In genomic region chr8:123097216-123097615, GRCm38 (mm10) we compare ENCODE assay signal across 17 mouse cellular contexts. TPM values are rescaled to one million over a fixed set of nuclear protein-coding genes. Genes with fewer than 3 reads are reported as not detected.
DNase-seq lines count a peak whose midpoint lies in the region; ATAC-seq and TF ChIP-seq lines count a peak whose summit lies in the region.
"Had no signal": no experiment of that assay in that cellular context is flagged by ENCODE, and none has a peak within 500 bp of the region (broad histone marks: within the 10 kb centered on the region; RNA-seq: fewer than 3 reads in every experiment).

No protein-coding gene starts in this region.

- no peak for ATAC-seq in embryonic facial prominence, embryonic 13.5 days (ENCODE audit: insufficient number of reproducible peaks, insufficient read depth, low FRiP score, low TSS enrichment, low read depth)
- ATAC-seq in intestine, embryonic 16.5 days: no peak
- ATAC-seq in intestine, postnatal 0 days: no peak
- no peak for ATAC-seq in liver, postnatal 0 days
- ATAC-seq: liver, embryonic 12.5 days; Patski had no signal

- no peak for DNase-seq in embryonic facial prominence, embryonic 10.5 days (ENCODE audit: low spot score)
- no peak for DNase-seq in left cerebral cortex, adult 2 months (ENCODE audit: extremely low spot score in 1 of 2, low spot score in 2 of 2)
- no peak for DNase-seq in left cerebral cortex, adult 8-10 months (ENCODE audit: low spot score in 2 of 2)
- DNase-seq in brain, adult 2 months (ENCODE audit: low read depth, low spot score): peak; percentile 49
- no peak for DNase-seq in liver, postnatal 0 days
- DNase-seq: adrenal gland, postnatal 10 days; heart, adult 11 months; lung, embryonic 14.5 days had no signal

- intact Hi-C loops in left cerebral cortex, adult 2 months (cut with DNase I): no loop called here

- no peak for TF ChIP-seq CTCF in intestine, postnatal 0 days (IDR thresholded peaks at IDR 0.05; ENCODE audit: low read depth)
- TF ChIP-seq CTCF in left cerebral cortex, adult 2 months (IDR thresholded peaks at IDR 0.05): no peak
- no peak for TF ChIP-seq CTCF in liver, postnatal 0 days (IDR thresholded peaks at IDR 0.05; ENCODE audit: low read depth)

- 0 out of 2 replicates have a peak overlapping the region, but pooled peaks have one; percentile 12 for H3K9ac ChIP-seq in embryonic facial prominence, embryonic 13.5 days
- H3K9ac ChIP-seq in intestine, embryonic 16.5 days (ENCODE audit: low read depth, low read length): no peak overlapping the region
- H3K9ac ChIP-seq in intestine, postnatal 0 days (ENCODE audit: low read depth, low read length): no peak overlapping the region
- no peak overlapping the region for H3K9ac ChIP-seq in liver, postnatal 0 days (replicated peaks)
- H3K9ac ChIP-seq: embryonic facial prominence, embryonic 12.5 days; heart, embryonic 12.5 days; limb, embryonic 12.5 days; liver, embryonic 12.5 days; lung, embryonic 14.5 days; neural tube, embryonic 12.5 days had no signal

- TF ChIP-seq EP300 in liver, postnatal 0 days (IDR thresholded peaks at IDR 0.05; ENCODE audit: low read depth): no peak

- H3K9me3 ChIP-seq in embryonic facial prominence, embryonic 13.5 days: no peaks in the 10 kb centered on the region
- H3K9me3 ChIP-seq in embryonic facial prominence, embryonic 10.5 days: no peaks in the 10 kb centered on the region
- no peaks in the 10 kb centered on the region for H3K9me3 ChIP-seq in intestine, embryonic 16.5 days (ENCODE audit: control insufficient read depth, low read length)
- no peaks in the 10 kb centered on the region for H3K9me3 ChIP-seq in intestine, postnatal 0 days (ENCODE audit: control insufficient read depth)
- H3K9me3 ChIP-seq in liver, postnatal 0 days (ENCODE audit: low read length): no peaks in the 10 kb centered on the region
- H3K9me3 ChIP-seq: embryonic facial prominence, embryonic 12.5 days; heart, embryonic 12.5 days; limb, embryonic 12.5 days; liver, embryonic 12.5 days; neural tube, embryonic 12.5 days had no signal

- no peak overlapping the region for H3K4me3 ChIP-seq in embryonic facial prominence, embryonic 13.5 days
- H3K4me3 ChIP-seq in embryonic facial prominence, embryonic 10.5 days: no peak overlapping the region
- H3K4me3 ChIP-seq in intestine, embryonic 16.5 days (ENCODE audit: low read length): no peak overlapping the region
- no peak overlapping the region for H3K4me3 ChIP-seq in intestine, postnatal 0 days (ENCODE audit: low read depth, low read length)
- no peak overlapping the region for H3K4me3 ChIP-seq in left cerebral cortex, adult 2 months
- H3K4me3 ChIP-seq in liver, postnatal 0 days (ENCODE audit: low read depth, low read length): no peak overlapping the region
- H3K4me3 ChIP-seq: embryonic facial prominence, embryonic 12.5 days; heart, embryonic 12.5 days; limb, embryonic 12.5 days; liver, embryonic 12.5 days; neural tube, embryonic 12.5 days had no signal

- H3K27me3 ChIP-seq in embryonic facial prominence, embryonic 13.5 days: no peaks in the 10 kb centered on the region
- no peaks in the 10 kb centered on the region for H3K27me3 ChIP-seq in embryonic facial prominence, embryonic 10.5 days (replicated peaks; ENCODE audit: low read depth, poor library complexity, severe bottlenecking)
- H3K27me3 ChIP-seq in intestine, embryonic 16.5 days (replicated peaks; ENCODE audit: control insufficient read depth, insufficient read depth, low read length): no peaks in the 10 kb centered on the region
- no peaks in the 10 kb centered on the region for H3K27me3 ChIP-seq in intestine, postnatal 0 days (replicated peaks; ENCODE audit: control insufficient read depth, insufficient read depth, low read length)
- H3K27me3 ChIP-seq in liver, postnatal 0 days (ENCODE audit: insufficient read depth, low read length): no peaks in the 10 kb centered on the region
- H3K27me3 ChIP-seq: embryonic facial prominence, embryonic 12.5 days; heart, embryonic 12.5 days; limb, embryonic 12.5 days; liver, embryonic 12.5 days; neural tube, embryonic 12.5 days; Patski had no signal

- H3K36me3 ChIP-seq in embryonic facial prominence, embryonic 13.5 days: peaks cover 52% of the 10 kb centered on the region
- H3K36me3 ChIP-seq in embryonic facial prominence, embryonic 10.5 days (replicated peaks): peaks cover 60% of the 10 kb centered on the region
- peaks cover 6% of the 10 kb centered on the region for H3K36me3 ChIP-seq in intestine, embryonic 16.5 days (ENCODE audit: control insufficient read depth, insufficient read depth, low read length)
- peaks cover 47% of the 10 kb centered on the region for H3K36me3 ChIP-seq in intestine, postnatal 0 days (ENCODE audit: control insufficient read depth, insufficient read depth)
- H3K36me3 ChIP-seq in liver, postnatal 0 days (replicated peaks; ENCODE audit: insufficient read depth, low read length): peaks cover 23% of the 10 kb centered on the region

- no peak overlapping the region for H3K27ac ChIP-seq in embryonic facial prominence, embryonic 13.5 days
- no peak overlapping the region for H3K27ac ChIP-seq in embryonic facial prominence, embryonic 10.5 days (replicated peaks)
- peak overlapping the region; percentile 6; the same call in 1 of the 2 replicates for H3K27ac ChIP-seq in intestine, embryonic 16.5 days (ENCODE audit: low read length)
- no peak overlapping the region for H3K27ac ChIP-seq in intestine, postnatal 0 days (ENCODE audit: low read depth, low read length)
- peak overlapping the region; percentile 28; the same call in 1 of the 2 replicates for H3K27ac ChIP-seq in left cerebral cortex, adult 2 months
- H3K27ac ChIP-seq in liver, postnatal 0 days (ENCODE audit: low read depth): no peak overlapping the region
- H3K27ac ChIP-seq: embryonic facial prominence, embryonic 12.5 days; limb, embryonic 12.5 days; liver, embryonic 12.5 days; neural tube, embryonic 12.5 days had no signal

- H3K4me1 ChIP-seq in embryonic facial prominence, embryonic 13.5 days: peaks cover 14% of the 10 kb centered on the region
- H3K4me1 ChIP-seq in embryonic facial prominence, embryonic 10.5 days: peaks cover 9% of the 10 kb centered on the region
- no peaks in the 10 kb centered on the region for H3K4me1 ChIP-seq in intestine, embryonic 16.5 days (ENCODE audit: control insufficient read depth, insufficient read depth, low read length)
- no peaks in the 10 kb centered on the region for H3K4me1 ChIP-seq in intestine, postnatal 0 days (replicated peaks; ENCODE audit: control insufficient read depth, insufficient read depth, low read length)
- H3K4me1 ChIP-seq in liver, postnatal 0 days (ENCODE audit: insufficient read depth): peaks cover 4% of the 10 kb centered on the region
- H3K4me1 ChIP-seq: embryonic facial prominence, embryonic 12.5 days; neural tube, embryonic 12.5 days had no signal

- 89% methylated on average over 11 of the region's 11 CpGs for WGBS in embryonic facial prominence, embryonic 13.5 days
- 90% methylated on average over 11 of the region's 11 CpGs for WGBS in embryonic facial prominence, embryonic 10.5 days
- 86% methylated on average over 11 of the region's 11 CpGs for WGBS in intestine, embryonic 16.5 days
- 80% methylated on average over 11 of the region's 11 CpGs for WGBS in intestine, postnatal 0 days
- WGBS in liver, postnatal 0 days (ENCODE audit: insufficient replicate concordance): 87% methylated on average over 11 of the region's 11 CpGs

- no peak overlapping the region for H3K4me2 ChIP-seq in embryonic facial prominence, embryonic 13.5 days
- no peak overlapping the region for H3K4me2 ChIP-seq in intestine, embryonic 16.5 days (ENCODE audit: low read depth, low read length)
- H3K4me2 ChIP-seq in intestine, postnatal 0 days (replicated peaks; ENCODE audit: low read depth): no peak overlapping the region
- no peak overlapping the region for H3K4me2 ChIP-seq in liver, postnatal 0 days (ENCODE audit: low read depth, low read length)
- H3K4me2 ChIP-seq: embryonic facial prominence, embryonic 12.5 days; heart, embryonic 12.5 days; limb, embryonic 12.5 days; liver, embryonic 12.5 days; lung, embryonic 14.5 days; neural tube, embryonic 12.5 days had no signal

RNA-seq across cellular contexts. Expression of gene Rpl13, which starts 4.9 kb away (rescaled TPM):
- 1,270 and 1,597 TPM in 2 replicates for polyA plus RNA-seq in embryonic facial prominence, embryonic 13.5 days (2015; fragmentation: Nextera tagmentation; extraction: Ambion mirVana)
- 1,419 and 1,432 TPM in 2 replicates for polyA plus RNA-seq in embryonic facial prominence, embryonic 10.5 days (2016; fragmentation: Nextera tagmentation; extraction: Ambion mirVana)
- 1,403 and 1,521 TPM in 2 replicates for polyA plus RNA-seq in intestine, embryonic 16.5 days (2015; fragmentation: Nextera tagmentation; extraction: Ambion mirVana)
- polyA plus RNA-seq in intestine, postnatal 0 days (2015; fragmentation: Nextera tagmentation; extraction: Ambion mirVana): 948 and 1,014 TPM in 2 replicates
- total RNA-seq in left cerebral cortex, adult 2 months (2021): 100 to 1,000 TPM; 369 to 415 TPM
- total RNA-seq in left cerebral cortex, adult 8-10 months (2022): 100 to 1,000 TPM; 401 to 484 (median 442) TPM
- polyA plus RNA-seq in liver, postnatal 0 days (2015; fragmentation: Nextera tagmentation; extraction: Ambion mirVana): 811 and 871 TPM in 2 replicates

RNA-seq across cellular contexts. Expression of gene Cpne7, which starts 20.0 kb away (rescaled TPM):
- 1.6 and 2.6 TPM in 2 replicates for polyA plus RNA-seq in embryonic facial prominence, embryonic 13.5 days (2015; fragmentation: Nextera tagmentation; extraction: Ambion mirVana)
- 1.8 and 2.0 TPM in 2 replicates for polyA plus RNA-seq in embryonic facial prominence, embryonic 10.5 days (2016; fragmentation: Nextera tagmentation; extraction: Ambion mirVana)
- 0.78 and 0.93 TPM in 2 replicates for polyA plus RNA-seq in intestine, embryonic 16.5 days (2015; fragmentation: Nextera tagmentation; extraction: Ambion mirVana)
- polyA plus RNA-seq in intestine, postnatal 0 days (2015; fragmentation: Nextera tagmentation; extraction: Ambion mirVana): 0.46 and 0.67 TPM in 2 replicates
- 10 to 100 TPM; 68.5 to 89.8 TPM for total RNA-seq in left cerebral cortex, adult 2 months (2021)
- total RNA-seq in left cerebral cortex, adult 8-10 months (2022): 10 to 100 TPM; 46.8 to 60.2 (median 57.2) TPM
- polyA plus RNA-seq in liver, postnatal 0 days (2015; fragmentation: Nextera tagmentation; extraction: Ambion mirVana): 0.06 TPM in 2 replicates

RNA-seq across cellular contexts. Expression of gene Spg7, which starts 34.5 kb away (rescaled TPM):
- 47.9 and 49.8 TPM in 2 replicates for polyA plus RNA-seq in embryonic facial prominence, embryonic 13.5 days (2015; fragmentation: Nextera tagmentation; extraction: Ambion mirVana)
- 51.3 and 54.5 TPM in 2 replicates for polyA plus RNA-seq in embryonic facial prominence, embryonic 10.5 days (2016; fragmentation: Nextera tagmentation; extraction: Ambion mirVana)
- 54.4 and 55.6 TPM in 2 replicates for polyA plus RNA-seq in intestine, embryonic 16.5 days (2015; fragmentation: Nextera tagmentation; extraction: Ambion mirVana)
- polyA plus RNA-seq in intestine, postnatal 0 days (2015; fragmentation: Nextera tagmentation; extraction: Ambion mirVana): 44.7 and 46.1 TPM in 2 replicates
- 10 to 100 TPM; 66.2 to 68.8 TPM for total RNA-seq in left cerebral cortex, adult 2 months (2021)
- 10 to 100 TPM; 54.2 to 66.2 (median 63.3) TPM for total RNA-seq in left cerebral cortex, adult 8-10 months (2022)
- 16.9 and 18.3 TPM in 2 replicates for polyA plus RNA-seq in liver, postnatal 0 days (2015; fragmentation: Nextera tagmentation; extraction: Ambion mirVana)

RNA-seq across cellular contexts. Expression of gene Ankrd11, which starts 55.1 kb away (rescaled TPM):
- 40.9 and 44.1 TPM in 2 replicates for polyA plus RNA-seq in embryonic facial prominence, embryonic 13.5 days (2015; fragmentation: Nextera tagmentation; extraction: Ambion mirVana)
- 41.2 and 49.2 TPM in 2 replicates for polyA plus RNA-seq in embryonic facial prominence, embryonic 10.5 days (2016; fragmentation: Nextera tagmentation; extraction: Ambion mirVana)
- polyA plus RNA-seq in intestine, embryonic 16.5 days (2015; fragmentation: Nextera tagmentation; extraction: Ambion mirVana): 19.2 and 19.5 TPM in 2 replicates
- polyA plus RNA-seq in intestine, postnatal 0 days (2015; fragmentation: Nextera tagmentation; extraction: Ambion mirVana): 41.2 and 47.9 TPM in 2 replicates
- total RNA-seq in left cerebral cortex, adult 2 months (2021): 100 to 1,000 TPM; 161 to 175 TPM
- 100 to 1,000 TPM; 146 to 152 (median 151) TPM for total RNA-seq in left cerebral cortex, adult 8-10 months (2022)
- polyA plus RNA-seq in liver, postnatal 0 days (2015; fragmentation: Nextera tagmentation; extraction: Ambion mirVana): 21.2 and 21.9 TPM in 2 replicates

Comparison
In these comparisons a context has a peak if more than half of its experiments do, and no peak if none do; other contexts are left out.
1. H3K27ac ChIP-seq: peak in intestine, embryonic 16.5 days (single experiment) and left cerebral cortex, adult 2 months (single experiment); none in embryonic facial prominence, embryonic 13.5 days (single experiment), embryonic facial prominence, embryonic 10.5 days (single experiment), intestine, postnatal 0 days (single experiment) and liver, postnatal 0 days (single experiment).